Mouse (Mus musculus) olfactory bulb, adult 2 months (tissue): ENCODE data around the gene Gatad2a.

ENCODE experiments used
- CTCF ChIP-seq: fragments of 200-500 bp; IDR thresholded peaks from 2 replicates; pipeline ENCODE4 v1.5.1; 2012; ENCODE audit warnings: low read depth, mild to moderate bottlenecking, low read length, moderate library complexity; ENCODE audit not compliant: insufficient read depth
- POLR2A ChIP-seq: fragments of 200-500 bp; IDR thresholded peaks from 2 replicates; pipeline ENCODE4 v1.6.1; 2012; ENCODE audit warnings: mild to moderate bottlenecking, low read depth, low read length, moderate library complexity; ENCODE audit not compliant: insufficient read depth

DNA sequence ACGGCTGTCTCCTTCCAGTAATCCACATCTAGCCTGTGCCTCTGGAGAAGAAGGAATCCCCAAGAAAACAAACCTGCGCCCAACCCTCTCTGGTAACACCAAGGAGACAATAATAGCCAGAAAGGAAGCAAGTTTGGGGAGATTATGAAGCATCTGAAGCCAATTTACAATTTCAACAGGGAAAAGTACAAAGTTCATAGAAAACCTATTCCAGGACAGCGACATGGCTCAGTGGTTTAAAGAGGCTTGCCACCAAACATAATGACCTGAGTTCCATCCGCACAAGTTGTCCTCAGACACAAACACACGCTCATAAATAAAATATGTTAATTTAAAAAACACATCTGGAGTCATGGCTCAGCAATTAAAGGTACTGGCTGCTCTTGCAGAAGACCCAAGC lies 21.4 kb downstream of the Gatad2a start:
- TF ChIP-seq POLR2A: no peak
- TF ChIP-seq CTCF: no peak
